Mouse (Mus musculus) forelimb bud, embryonic 11.5 days (tissue): ENCODE data around the gene Washc3.
A peak's percentile ranks its signal among the peaks of the same experiment; 100 is the strongest.

Experiments used
- DNase-seq: peaks from one replicate; pipeline ENCODE4 v3.0.0-alpha.2; 2012; ENCODE audit warnings: low read depth, low spot score

Gene Washc3

GRCm38 (mm10) chr10:88200951-88201638, at the start of gene Washc3:
TSS of gene Washc3 (plus strand) at chr10:88201093.
- DNase-seq = peak; percentile 89

- no peak for DNase-seq
These were observed 49.2 kb upstream of the Washc3 start for GRCm38 (mm10) chr10:88151658-88152057.

- DNase-seq = no peak
These were observed 38.8 kb upstream of the Washc3 start for GRCm38 (mm10) chr10:88162096-88162495.

GRCm38 (mm10) chr10:88162676-88163075, 38.2 kb upstream of the Washc3 start:
- no peak for DNase-seq

GRCm38 (mm10) chr10:88166158-88166557, 34.7 kb upstream of the Washc3 start:
- no peak for DNase-seq

- no peak for DNase-seq
These were observed 33.3 kb upstream of the Washc3 start for GRCm38 (mm10) chr10:88167438-88168077.

GRCm38 (mm10) chr10:88200541-88200940, 352 bp upstream of the Washc3 start:
- no peak for DNase-seq

GRCm38 (mm10) chr10:88201650-88202049, 757 bp downstream of the Washc3 start:
- no peak for DNase-seq

GRCm38 (mm10) chr10:88202581-88202980, 1.7 kb downstream of the Washc3 start:
- DNase-seq = no peak

GRCm38 (mm10) chr10:88203236-88203635, 2.3 kb downstream of the Washc3 start:
- no peak for DNase-seq

- DNase-seq = no peak
These were observed 11.8 kb downstream of the Washc3 start for GRCm38 (mm10) chr10:88212644-88213043.

GRCm38 (mm10) chr10:88214800-88215514, 14.1 kb downstream of the Washc3 start:
- DNase-seq = no peak

- DNase-seq = no peak
These were observed 17.3 kb downstream of the Washc3 start for GRCm38 (mm10) chr10:88218161-88218560.

GRCm38 (mm10) chr10:88221718-88222117, 20.8 kb downstream of the Washc3 start:
- DNase-seq = no peak

GRCm38 (mm10) chr10:88225421-88225820, 24.5 kb downstream of the Washc3 start:
- no peak for DNase-seq

GRCm38 (mm10) chr10:88227962-88228361, 27.1 kb downstream of the Washc3 start:
- no peak for DNase-seq

GRCm38 (mm10) chr10:88228521-88229017, 27.7 kb downstream of the Washc3 start:
- DNase-seq = no peak

GRCm38 (mm10) chr10:88231671-88232070, 30.8 kb downstream of the Washc3 start:
- DNase-seq = no peak

GRCm38 (mm10) chr10:88232765-88233164, 31.9 kb downstream of the Washc3 start:
- DNase-seq = no peak

- no peak for DNase-seq
These were observed 43.8 kb downstream of the Washc3 start for GRCm38 (mm10) chr10:88244681-88245080.

GRCm38 (mm10) chr10:88250300-88250699, 49.4 kb downstream of the Washc3 start:
- DNase-seq = no peak

- DNase-seq = no peak
These were observed 51.4 kb downstream of the Washc3 start for GRCm38 (mm10) chr10:88252121-88252862.
